Mouse (Mus musculus) spleen, adult 2 months (tissue): ENCODE data around the gene Crtc1. TPM values are rescaled to one million over a fixed set of nuclear protein-coding genes. Genes with fewer than 3 reads are reported as not detected.

Source experiments
- DNase-seq, 2 experiments: peaks; one replicate each; pipeline versions ENCODE4 v3.0.0 to v3.0.0-alpha.2; 2012 to 2021; ENCODE audit warnings: low spot score in 2 of 2, low read depth in 1 of 2
- H3K27ac ChIP-seq: fragments of 200-500 bp; 2 replicates; pipeline ENCODE4 v1.5.1; 2012; ENCODE audit warnings: low read length, inconsistent platforms; ENCODE audit not compliant: insufficient read depth
- H3K27me3 ChIP-seq: fragments of 200-500 bp; 2 replicates; pipeline ENCODE4 v1.6.1; 2012; ENCODE audit warnings: mild to moderate bottlenecking, moderate library complexity, low read length, inconsistent platforms; ENCODE audit not compliant: control insufficient read depth, insufficient read depth
- H3K36me3 ChIP-seq: fragments of 200-500 bp; 2 replicates; pipeline ENCODE4 v1.6.1; 2012; ENCODE audit warnings: mild to moderate bottlenecking, low read length, inconsistent platforms; ENCODE audit not compliant: control insufficient read depth, insufficient read depth
- H3K4me1 ChIP-seq: fragments of 200-500 bp; 2 replicates; pipeline ENCODE4 v1.6.1; 2011; ENCODE audit warnings: inconsistent platforms; ENCODE audit not compliant: control insufficient read depth, insufficient read depth, insufficient read length
- H3K4me3 ChIP-seq: fragments of 200-500 bp; 2 replicates; pipeline ENCODE4 v1.5.1; 2011; ENCODE audit warnings: mild to moderate bottlenecking, inconsistent platforms; ENCODE audit not compliant: insufficient read depth, insufficient read length; ENCODE audit errors: extremely low read depth
- CTCF ChIP-seq: fragments of 200-500 bp; IDR thresholded peaks from 2 replicates; pipeline ENCODE4 v1.5.1; 2011; ENCODE audit warnings: mild to moderate bottlenecking, inconsistent platforms; ENCODE audit not compliant: insufficient read depth, insufficient read length, insufficient replicate concordance; ENCODE audit errors: extremely low read depth
- POLR2A ChIP-seq: fragments of 200-500 bp; IDR thresholded peaks from 2 replicates; pipeline ENCODE4 v1.6.1; 2011; ENCODE audit warnings: low read depth, low read length, inconsistent platforms
- WGBS: fragments of 180-500 bp; shearing (Covaris S2); methylation state at CpG from one replicate; pipeline ENCODE4 v1.1.7; 2018; 5-methylcytosine and 5-hydroxymethylcytosine counted together
- polyA plus RNA-seq: library from polyadenylated mRNA; depleted of rRNA; stranded (reverse); fragments of >200 nt; gene quantifications from 2 replicates; pipeline ENCODE4 v1.2.3, GENCODE M21; 2012

Gene Crtc1
- polyA plus RNA-seq, 1 experiment, result 18.9 TPM

- Histone ChIP-seq H3K27me3 (no peaks in the 10 kb centered on the region), H3K4me3 (no peak overlapping the region), H3K36me3 (no peaks in the 10 kb centered on the region), H3K27ac (no peak overlapping the region), H3K4me1 (no peaks in the 10 kb centered on the region)
- TF ChIP-seq CTCF, result no peak
- TF ChIP-seq POLR2A, result no peak
- 92% methylated on average over 10 of the region's 10 CpGs for WGBS
- DNase-seq, result no peak
These were observed 30.4 kb downstream of the Crtc1 start for GRCm38 (mm10) chr8:70409019-70409418.

GRCm38 (mm10) chr8:70408301-70408700 is 31.1 kb downstream of the Crtc1 start:
- no peak overlapping the region for H3K27ac ChIP-seq
- H3K4me3 ChIP-seq, result no peak overlapping the region
- no peak for DNase-seq
- no peak for TF ChIP-seq POLR2A
- TF ChIP-seq CTCF, result no peak
- no peaks in the 10 kb centered on the region for H3K36me3 ChIP-seq
- H3K4me1 ChIP-seq, result no peaks in the 10 kb centered on the region
- H3K27me3 ChIP-seq, result no peaks in the 10 kb centered on the region
- 79% methylated on average over 6 of the region's 6 CpGs for WGBS

GRCm38 (mm10) chr8:70406427-70407069 is 32.8 kb downstream of the Crtc1 start:
- no peak for TF ChIP-seq POLR2A
- no peak for TF ChIP-seq CTCF
- no peak for DNase-seq
- H3K27me3 ChIP-seq, result no peaks in the 10 kb centered on the region
- H3K4me1 ChIP-seq, result no peaks in the 10 kb centered on the region
- H3K36me3 ChIP-seq, result peaks cover 2% of the 10 kb centered on the region; the same call in 1 of the 2 replicates
- H3K4me3 ChIP-seq, result no peak overlapping the region
- WGBS, result 83% methylated on average over 11 of the region's 11 CpGs
- no peak overlapping the region for H3K27ac ChIP-seq

- no peak overlapping the region for H3K4me3 ChIP-seq
- peaks cover 2% of the 10 kb centered on the region; the same call in 1 of the 2 replicates for H3K36me3 ChIP-seq
- H3K4me1 ChIP-seq, result no peaks in the 10 kb centered on the region
- no peak for DNase-seq
- no peak overlapping the region for H3K27ac ChIP-seq
- WGBS, result 90% methylated on average over 7 of the region's 7 CpGs
- TF ChIP-seq POLR2A (no peak), CTCF (no peak)
- H3K27me3 ChIP-seq, result no peaks in the 10 kb centered on the region
These were observed 34.2 kb downstream of the Crtc1 start for GRCm38 (mm10) chr8:70405189-70405588.

- DNase-seq, result no peak
- TF ChIP-seq CTCF (no peak), POLR2A (no peak)
- H3K4me3 ChIP-seq, result no peak overlapping the region
- WGBS, result 92% methylated on average over 3 of the region's 3 CpGs
- no peak overlapping the region for H3K27ac ChIP-seq
- no peaks in the 10 kb centered on the region for H3K27me3 ChIP-seq
- no peaks in the 10 kb centered on the region for H3K4me1 ChIP-seq
- H3K36me3 ChIP-seq, result peaks cover 2% of the 10 kb centered on the region; the same call in 1 of the 2 replicates
These were observed 35.2 kb downstream of the Crtc1 start for GRCm38 (mm10) chr8:70404212-70404611.

- DNase-seq, result no peak
- no peak for TF ChIP-seq POLR2A
- no peak for TF ChIP-seq CTCF
- H3K27me3 ChIP-seq, result no peaks in the 10 kb centered on the region
- H3K36me3 ChIP-seq, result peaks cover 2% of the 10 kb centered on the region; the same call in 1 of the 2 replicates
- H3K4me1 ChIP-seq, result no peaks in the 10 kb centered on the region
- WGBS, result 90% methylated on average over 16 of the region's 16 CpGs
- no peak overlapping the region for H3K27ac ChIP-seq
- no peak overlapping the region for H3K4me3 ChIP-seq
These were observed 41.5 kb downstream of the Crtc1 start for GRCm38 (mm10) chr8:70397611-70398563.
